Mouse (Mus musculus) hindlimb bud, embryonic 11.5 days (tissue): ENCODE results near the gene Aldh4a1.

Experiments
- DNase-seq: peaks from one replicate; pipeline ENCODE4 v3.0.0-alpha.2; 2012; ENCODE audit warnings: low read depth, low spot score; ENCODE audit errors: extremely low spot score

Aldh4a1 gene

GRCm38 (mm10) chr4:139622373-139623282, at the start of gene Aldh4a1:
Aldh4a1 (plus strand) TSS chr4:139622866.
- DNase-seq: peak; percentile 92

- DNase-seq: no peak
These were observed 49.6 kb upstream of the Aldh4a1 start for GRCm38 (mm10) chr4:139572928-139573512.

DNA sequence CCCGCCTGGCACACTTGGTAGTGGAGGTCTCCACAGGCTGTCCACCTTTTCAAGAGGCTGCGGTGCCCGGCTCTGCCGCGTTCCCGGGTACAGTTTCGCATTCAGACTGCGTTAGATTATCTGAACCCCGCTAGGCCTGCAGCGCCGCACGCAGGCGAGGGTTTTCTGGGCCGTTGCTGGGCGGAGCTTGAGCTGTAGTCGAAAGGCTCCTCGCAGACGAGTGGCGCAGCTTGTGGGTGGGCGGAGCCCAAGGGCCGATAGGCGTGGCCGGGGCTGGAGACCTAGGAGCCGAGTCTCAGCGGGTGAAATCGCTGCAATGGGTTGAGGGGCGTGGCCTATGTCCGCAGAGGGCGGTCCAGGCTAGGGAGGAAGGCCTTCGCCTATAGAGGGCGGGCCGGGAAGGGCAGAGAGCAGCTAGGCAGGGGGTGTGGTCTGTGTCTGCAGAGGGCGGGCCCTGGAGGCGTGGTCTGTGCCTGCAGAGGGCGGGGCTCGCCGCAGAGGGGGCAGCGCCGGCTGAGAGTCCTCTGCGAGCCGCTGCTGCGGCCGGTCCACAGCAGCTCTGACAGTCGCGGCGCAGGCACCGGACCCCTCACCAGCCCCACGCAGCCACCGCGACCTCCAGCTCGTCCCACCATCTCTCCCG, 48.4 kb upstream of the Aldh4a1 start:
- DNase-seq: peak; percentile 96

GRCm38 (mm10) chr4:139574799-139575672, 47.6 kb upstream of the Aldh4a1 start:
- DNase-seq: no peak

- DNase-seq: no peak
These were observed 47.0 kb upstream of the Aldh4a1 start for GRCm38 (mm10) chr4:139575673-139576003.

DNA sequence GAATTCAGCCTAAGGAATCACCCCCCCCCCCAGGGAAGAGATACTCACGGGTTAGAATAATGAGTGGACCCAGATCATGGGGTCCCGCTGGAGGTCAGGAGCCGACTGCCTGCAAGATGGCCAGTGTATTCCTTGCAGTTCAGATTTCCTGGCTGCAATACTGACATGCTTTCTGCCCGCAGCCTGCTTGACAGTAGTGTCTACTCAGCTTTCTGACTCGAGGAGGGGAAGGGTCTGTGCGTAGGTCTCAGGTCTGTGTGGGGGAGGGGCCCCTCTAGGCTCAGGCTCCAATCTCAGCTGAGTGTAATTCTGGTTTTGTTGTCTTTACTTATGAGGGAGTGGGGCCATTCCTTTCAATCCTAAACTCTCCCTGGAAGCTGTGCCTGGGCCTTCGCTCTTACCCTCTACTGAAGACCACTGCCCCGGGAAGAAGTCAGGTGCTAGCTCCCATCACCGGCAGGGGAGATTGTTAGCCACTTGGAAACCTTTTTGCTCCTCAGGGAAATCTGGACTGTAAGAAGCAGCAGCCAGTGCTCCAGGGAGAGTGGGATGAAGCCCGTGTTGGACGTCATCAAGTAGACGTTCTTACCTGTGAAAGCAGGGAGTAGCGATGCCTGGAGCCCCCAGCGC, 46.3 kb upstream of the Aldh4a1 start:
- no peak for DNase-seq

DNA sequence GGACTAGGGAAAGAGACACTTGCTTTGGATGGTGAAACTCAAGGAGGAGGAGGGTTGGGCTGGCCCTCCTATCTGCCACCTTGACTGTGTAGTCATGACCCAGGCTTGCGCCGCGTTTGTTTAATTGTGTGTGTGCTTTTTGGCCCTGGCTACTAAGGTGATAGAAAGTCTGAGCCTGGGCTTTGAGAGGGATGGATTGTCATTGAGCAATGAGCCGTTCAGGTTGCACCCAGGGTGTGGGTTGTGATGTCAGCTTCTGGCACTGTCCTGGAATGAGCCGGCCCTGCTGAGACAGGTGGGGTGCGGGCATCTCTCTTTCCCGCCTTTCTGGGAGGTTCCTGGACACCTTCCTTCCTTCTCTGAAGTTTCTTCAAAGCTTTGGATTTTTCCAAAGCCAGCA, 45.7 kb upstream of the Aldh4a1 start:
- DNase-seq: no peak

GRCm38 (mm10) chr4:139578389-139578788, 44.3 kb upstream of the Aldh4a1 start:
- DNase-seq: no peak

DNA sequence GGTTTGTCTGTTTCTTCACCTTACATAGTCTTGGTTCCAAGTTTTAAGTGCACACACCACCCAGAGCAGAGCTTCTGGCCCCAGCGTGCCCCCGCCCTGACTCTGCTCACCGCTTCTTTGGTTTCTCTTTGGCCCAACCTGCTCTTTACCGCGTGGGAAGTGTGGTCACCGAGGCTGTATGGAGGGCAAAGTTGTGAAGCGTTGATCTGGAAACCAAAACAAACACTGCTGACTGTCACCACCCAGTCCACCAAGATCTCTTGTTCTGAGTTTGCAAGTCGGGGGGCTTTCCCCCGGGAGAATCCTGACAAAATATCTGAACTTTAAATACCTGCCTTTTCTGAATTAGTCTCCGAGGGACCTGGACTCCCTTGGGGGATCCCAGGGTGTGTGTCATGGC, 43.7 kb upstream of the Aldh4a1 start:
- no peak for DNase-seq

GRCm38 (mm10) chr4:139579466-139579865, 43.2 kb upstream of the Aldh4a1 start:
- no peak for DNase-seq

DNA sequence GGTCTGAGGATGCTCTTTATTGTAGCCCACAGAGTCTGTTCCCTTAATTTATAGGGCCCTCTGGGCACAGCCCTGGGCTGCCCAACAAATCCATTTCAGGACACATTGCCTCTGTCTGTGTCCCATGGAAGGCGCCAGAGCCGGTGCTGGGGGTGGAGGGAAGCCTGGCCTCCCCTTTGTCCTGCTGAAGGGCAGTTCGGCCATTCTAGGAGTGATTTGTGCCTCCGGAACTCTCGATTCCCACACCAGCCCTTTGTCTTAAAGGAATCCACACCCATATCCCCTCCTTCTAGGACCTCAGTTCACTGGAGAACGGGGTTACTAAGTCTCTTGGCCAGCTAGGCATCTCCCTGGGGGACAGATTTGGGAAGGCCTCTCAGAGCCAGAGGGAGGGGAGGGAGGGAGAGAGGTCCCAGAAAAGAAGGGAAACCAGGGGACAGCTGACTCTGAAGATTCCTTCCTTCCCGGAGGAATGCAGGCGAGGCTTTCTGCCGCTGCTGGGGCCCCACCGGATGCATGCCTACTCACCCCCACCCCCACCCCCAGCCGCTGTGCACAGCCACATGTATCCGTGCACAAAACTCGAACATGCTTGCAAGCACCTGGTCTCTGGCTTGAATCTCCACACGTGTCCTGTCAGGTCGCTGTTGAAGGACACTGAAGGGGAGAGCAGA, 41.9 kb upstream of the Aldh4a1 start:
- no peak for DNase-seq

DNA sequence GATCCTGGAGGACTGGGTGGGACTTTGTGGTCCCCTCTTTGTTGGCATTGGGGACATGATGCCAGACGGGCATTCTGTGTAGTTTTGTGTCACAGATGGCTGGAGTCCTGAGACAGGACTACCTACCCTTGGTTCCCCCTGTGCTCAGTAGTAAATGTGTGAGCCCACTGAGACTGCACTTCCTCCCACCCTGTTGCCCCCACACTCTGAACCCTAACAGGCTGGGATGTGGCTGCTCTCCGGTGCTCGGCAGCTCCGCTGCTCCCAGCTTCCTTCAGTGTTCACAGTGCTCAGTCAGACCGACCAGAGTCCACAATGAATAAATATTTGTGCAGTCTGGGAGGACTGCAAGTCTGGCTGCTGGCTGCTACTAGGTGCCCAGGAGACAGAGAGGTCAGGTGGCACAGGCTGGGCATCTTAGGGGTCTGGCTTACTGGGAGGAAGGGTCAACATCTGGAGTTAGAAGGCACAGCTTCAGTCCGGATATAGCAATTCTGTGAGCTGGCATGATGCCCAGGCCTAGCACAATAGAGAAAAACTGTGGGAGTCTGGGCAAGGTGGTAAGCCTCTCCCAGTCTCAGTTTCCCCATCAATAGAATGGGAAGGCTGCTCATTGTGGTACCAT, 41.1 kb upstream of the Aldh4a1 start:
- no peak for DNase-seq

DNA sequence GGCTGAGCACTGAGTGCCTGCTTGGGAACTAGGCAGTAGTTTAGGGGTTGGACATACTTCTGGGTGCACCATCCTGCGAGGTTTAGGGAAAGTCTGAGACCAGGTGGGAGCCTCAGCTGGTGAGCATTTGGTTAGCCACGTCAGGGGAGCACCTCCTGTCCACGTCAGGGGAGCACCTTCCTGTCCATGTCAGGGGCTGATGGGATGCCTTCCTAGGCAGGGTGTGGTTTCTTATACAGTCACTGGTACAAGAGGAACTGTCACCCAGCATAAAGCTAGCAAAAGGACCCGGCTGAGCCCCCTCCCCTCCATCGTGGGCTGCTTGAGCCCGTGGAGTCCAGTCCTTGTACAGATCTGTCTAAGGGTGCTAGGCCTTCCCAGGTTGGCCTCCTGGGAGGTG, 40.3 kb upstream of the Aldh4a1 start:
- no peak for DNase-seq

- no peak for DNase-seq
These were observed 39.8 kb upstream of the Aldh4a1 start for GRCm38 (mm10) chr4:139582903-139583302.

DNA sequence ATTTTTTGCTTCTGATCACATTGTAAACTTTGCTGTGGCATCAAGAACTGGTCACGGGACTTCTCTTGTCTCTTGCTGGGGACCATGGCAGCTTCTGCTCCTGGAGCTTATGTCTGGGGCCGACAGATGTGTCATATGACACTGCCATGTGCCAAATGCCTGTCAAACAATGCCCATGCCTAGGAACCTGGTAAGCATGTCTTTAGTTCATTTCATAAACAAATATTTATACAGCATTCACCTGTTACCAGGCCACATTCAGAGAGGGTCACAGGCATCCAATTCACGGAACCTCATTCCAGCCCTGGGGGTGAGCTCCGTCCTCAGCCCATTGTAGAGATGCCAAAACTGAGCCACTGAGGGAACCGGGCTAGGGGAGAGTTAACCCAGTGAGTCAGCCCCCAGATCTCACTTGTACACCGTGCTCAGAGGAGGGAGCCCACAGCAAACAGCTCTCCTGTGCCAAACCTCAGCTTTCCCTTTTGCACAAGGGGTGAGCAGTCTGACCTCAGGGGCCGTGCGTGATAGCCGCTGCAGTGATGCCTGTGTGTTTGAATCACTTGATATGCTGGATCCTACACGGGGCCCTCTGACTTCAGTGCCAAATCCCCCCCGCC, 38.9 kb upstream of the Aldh4a1 start:
- no peak for DNase-seq

- no peak for DNase-seq
These were observed 38.0 kb upstream of the Aldh4a1 start for GRCm38 (mm10) chr4:139584704-139585103.

DNA sequence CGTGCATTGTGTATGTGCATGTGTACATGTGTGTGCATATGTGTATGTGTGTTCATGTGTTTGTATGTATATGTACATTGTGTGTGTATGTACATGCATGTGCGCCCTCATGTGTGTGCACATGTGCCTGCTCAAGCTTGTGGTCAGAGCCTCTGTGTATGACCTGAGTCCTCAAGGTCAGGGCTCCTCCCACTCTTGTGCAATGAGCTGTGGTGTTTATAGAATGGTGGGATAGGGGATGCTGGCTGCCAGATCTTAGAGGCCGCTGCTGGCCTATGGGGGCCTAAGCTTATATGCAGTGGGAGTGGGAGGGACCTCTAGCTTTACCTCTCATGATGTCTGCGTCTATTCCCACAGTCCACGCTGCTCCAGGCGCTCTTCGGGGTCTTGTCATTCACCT, 37.0 kb upstream of the Aldh4a1 start:
- no peak for DNase-seq

DNA sequence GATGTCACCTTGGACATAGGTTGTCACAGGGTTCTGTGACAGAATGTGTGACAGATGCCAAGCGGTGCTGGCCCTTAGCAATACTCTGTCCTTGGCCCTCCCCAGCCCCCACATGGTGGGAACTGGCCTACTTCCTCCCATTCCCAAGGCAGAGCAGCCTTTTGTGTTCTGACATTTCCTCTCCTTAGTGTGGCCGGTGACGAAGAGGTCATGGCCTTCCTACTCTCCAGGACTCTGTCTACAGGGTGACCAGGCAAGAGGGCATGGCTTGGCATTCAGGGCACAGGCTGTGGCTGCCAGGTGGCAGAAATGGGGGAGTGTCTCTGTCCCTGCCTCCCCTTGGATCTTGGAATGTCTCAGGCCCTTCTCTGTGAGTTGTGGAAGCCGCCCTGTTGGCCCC, 35.3 kb upstream of the Aldh4a1 start:
- DNase-seq: no peak

DNA sequence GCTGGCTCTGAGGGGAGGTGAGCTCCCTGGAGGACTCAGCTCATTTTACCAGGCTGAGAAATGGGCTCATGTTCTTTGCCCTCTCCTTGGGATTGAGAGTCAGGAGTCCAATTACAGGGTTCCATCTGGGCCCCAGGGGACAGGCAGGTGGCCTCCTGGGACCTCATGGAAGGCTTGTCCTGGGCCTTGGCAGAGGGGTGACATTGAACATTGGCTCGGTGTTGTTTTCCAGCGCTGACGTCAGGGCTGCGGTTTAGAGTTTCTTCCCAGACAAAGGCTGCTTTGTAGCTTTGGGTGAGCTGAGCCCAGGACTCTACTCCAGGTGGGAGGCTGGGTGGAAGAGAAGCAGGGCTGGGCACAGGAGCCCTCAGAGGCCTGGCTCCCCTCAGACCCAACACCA, 34.9 kb upstream of the Aldh4a1 start:
- no peak for DNase-seq
